9 mouse cellular contexts compared by ENCODE assay signal in the genomic region with DNA sequence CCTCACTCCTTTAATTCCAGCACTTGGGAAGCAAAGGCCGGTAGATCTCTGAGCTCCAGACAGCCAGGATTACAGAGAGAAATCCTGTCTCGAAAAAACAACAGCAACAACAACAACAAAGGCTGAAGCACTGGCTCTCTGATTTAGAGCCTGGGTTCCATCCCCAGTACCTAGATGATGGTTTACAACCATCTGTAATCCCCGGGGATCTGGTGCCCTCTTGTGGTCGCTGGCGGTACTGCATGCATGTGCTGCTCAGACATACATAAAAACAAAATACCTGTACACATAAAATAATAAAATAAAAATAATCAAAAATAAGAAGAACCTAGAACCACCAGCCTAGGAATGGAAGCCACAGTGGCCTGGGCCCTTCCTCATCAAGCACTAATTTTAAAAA. TPM values are rescaled to one million over a fixed set of nuclear protein-coding genes. Genes with fewer than 3 reads are reported as not detected.
DNase-seq lines count a peak whose midpoint lies in the region; ATAC-seq and TF ChIP-seq lines count a peak whose summit lies in the region.
"Had no signal": no experiment of that assay in that cellular context is flagged by ENCODE, and none has a peak within 500 bp of the region (broad histone marks: within the 10 kb centered on the region; RNA-seq: fewer than 3 reads in every experiment).

No protein-coding gene starts in this region.

- H3K9me3 ChIP-seq in kidney, embryonic 16.5 days (ENCODE audit: low read length) = no peaks in the 10 kb centered on the region
- H3K9me3 ChIP-seq in E14TG2a.4 (ENCODE audit: low read length) = no peaks in the 10 kb centered on the region; the same call in 1 of the 2 replicates
- no peaks in the 10 kb centered on the region for H3K9me3 ChIP-seq in limb, embryonic 14.5 days (ENCODE audit: control insufficient read depth, low read length)

- H3K4me2 ChIP-seq in kidney, embryonic 16.5 days (replicated peaks; ENCODE audit: low read depth, low read length) = no peak overlapping the region
- no peak overlapping the region for H3K4me2 ChIP-seq in limb, embryonic 14.5 days (replicated peaks; ENCODE audit: low read depth, low read length, severe bottlenecking)

- no peaks in the 10 kb centered on the region for H3K27me3 ChIP-seq in kidney, embryonic 16.5 days (ENCODE audit: insufficient read depth, low read length)
- 0 out of 2 replicates have a peak, but pooled peaks cover 4% of the 10 kb centered on the region for H3K27me3 ChIP-seq in E14TG2a.4 (ENCODE audit: insufficient read depth, low read length)
- no peaks in the 10 kb centered on the region for H3K27me3 ChIP-seq in limb, embryonic 14.5 days (ENCODE audit: control insufficient read depth, insufficient read depth, low read length)

- peak; percentile 100 for TF ChIP-seq CTCF in E14TG2a.4 (conservative IDR thresholded peaks at IDR 0.05; ENCODE audit: low read length)
- TF ChIP-seq CTCF in embryonic fibroblast, embryonic 13.5 days (IDR thresholded peaks at IDR 0.05; ENCODE audit: borderline replicate concordance, insufficient read depth, low read length) = peak; percentile 80

- H3K4me3 ChIP-seq in kidney, embryonic 16.5 days (ENCODE audit: low read length) = no peak overlapping the region
- H3K4me3 ChIP-seq in E14TG2a.4 (replicated peaks; ENCODE audit: low read length) = no peak overlapping the region
- no peak overlapping the region for H3K4me3 ChIP-seq in embryonic fibroblast, embryonic 13.5 days (ENCODE audit: insufficient read depth, low read length)
- H3K4me3 ChIP-seq in limb, embryonic 14.5 days (replicated peaks; ENCODE audit: low read length) = no peak overlapping the region

- WGBS in kidney, embryonic 16.5 days = 9% methylated on average over 5 of the region's 5 CpGs
- WGBS in limb, embryonic 14.5 days = 12% methylated on average over 5 of the region's 5 CpGs

- peak; percentile 74 for DNase-seq in kidney, adult 18-20 months
- DNase-seq in adrenal gland, postnatal 10 days = peak; percentile 80
- DNase-seq in limb, embryonic 14.5 days (ENCODE audit: low spot score) = peak; percentile 72
- peak; percentile 59 for DNase-seq in right cerebral cortex, postnatal 14 days
- no peak for DNase-seq in urinary bladder, adult 2 months (ENCODE audit: low spot score)

- H3K36me3 ChIP-seq in kidney, embryonic 16.5 days (ENCODE audit: insufficient read depth, low read length) = no peaks in the 10 kb centered on the region
- no peaks in the 10 kb centered on the region for H3K36me3 ChIP-seq in E14TG2a.4 (ENCODE audit: insufficient read depth, low read length)
- H3K36me3 ChIP-seq in limb, embryonic 14.5 days (ENCODE audit: control insufficient read depth, insufficient read depth, low read length) = no peaks in the 10 kb centered on the region

- no peak for ATAC-seq in kidney, embryonic 16.5 days (ENCODE audit: low FRiP score, low TSS enrichment)
- no peak; the same call in 1 of the 2 replicates for ATAC-seq in limb, embryonic 14.5 days (ENCODE audit: low FRiP score, low read depth)

- TF ChIP-seq POLR2A in embryonic fibroblast, embryonic 13.5 days (IDR thresholded peaks at IDR 0.05; ENCODE audit: low read depth, low read length) = no peak
- no peak for TF ChIP-seq POLR2A in limb, embryonic 14.5 days (IDR thresholded peaks at IDR 0.05; ENCODE audit: borderline replicate concordance, extremely low read depth, insufficient read depth, insufficient read length)

- H3K4me1 ChIP-seq in kidney, embryonic 16.5 days (ENCODE audit: insufficient read depth, low read length) = 0 out of 2 replicates have a peak, but pooled peaks cover 4% of the 10 kb centered on the region
- H3K4me1 ChIP-seq in E14TG2a.4 (replicated peaks; ENCODE audit: low read depth, low read length) = peaks cover 29% of the 10 kb centered on the region
- H3K4me1 ChIP-seq in embryonic fibroblast, embryonic 13.5 days (ENCODE audit: control insufficient read depth, insufficient read depth, low read length) = peaks cover 3% of the 10 kb centered on the region
- H3K4me1 ChIP-seq in limb, embryonic 14.5 days (ENCODE audit: control insufficient read depth, insufficient read depth, low read length) = no peaks in the 10 kb centered on the region

- no peak overlapping the region for H3K27ac ChIP-seq in kidney, embryonic 16.5 days (ENCODE audit: low read length)
- H3K27ac ChIP-seq in embryonic fibroblast, embryonic 13.5 days (ENCODE audit: insufficient read depth, low read length) = no peak overlapping the region
- H3K27ac ChIP-seq in limb, embryonic 14.5 days (replicated peaks; ENCODE audit: low read depth, low read length) = no peak overlapping the region
- H3K27ac ChIP-seq: macrophage had no signal

- no peak overlapping the region for H3K9ac ChIP-seq in kidney, embryonic 16.5 days (replicated peaks; ENCODE audit: low read length)
- H3K9ac ChIP-seq in limb, embryonic 14.5 days (ENCODE audit: low read depth, low read length, severe bottlenecking) = no peak overlapping the region

RNA-seq across cellular contexts. Expression of gene Eif1, which starts 19.4 kb away (rescaled TPM):
- polyA plus RNA-seq in kidney, embryonic 16.5 days (2015; fragmentation: Nextera tagmentation; extraction: Ambion mirVana) = 1,403 and 1,568 TPM in 2 replicates
- total RNA-seq in adrenal gland, postnatal 10 days (2021) = 1,000 to 10,000 TPM in 1 of 2 experiments, 100 to 1,000 TPM in 1; 930 to 1,143 TPM
- 960 and 1,192 TPM in 2 replicates for polyA plus RNA-seq in embryonic fibroblast, embryonic 13.5 days (2011; ENCODE audit: insufficient read length, low read depth, missing spikeins)
- 229 and 342 TPM in 2 replicates for polyA plus RNA-seq in limb, embryonic 14.5 days (2012; rRNA removed)
- 1,852 and 1,886 TPM in 2 replicates for polyA plus RNA-seq in limb, embryonic 14.5 days (2014; fragmentation: Nextera tagmentation; extraction: Ambion mirVana)
- 510 and 627 TPM in 2 replicates for polyA plus RNA-seq in urinary bladder, adult 2 months (2012; rRNA removed)

RNA-seq across cellular contexts. Expression of gene Krt42, which starts 30.6 kb away (rescaled TPM):
- not detected in 2 replicates for polyA plus RNA-seq in kidney, embryonic 16.5 days (2015; fragmentation: Nextera tagmentation; extraction: Ambion mirVana)
- not detected for total RNA-seq in adrenal gland, postnatal 10 days (2021)
- polyA plus RNA-seq in embryonic fibroblast, embryonic 13.5 days (2011; ENCODE audit: insufficient read length, low read depth, missing spikeins) = not detected in 2 replicates
- 0.06 and 0.08 TPM in 2 replicates for polyA plus RNA-seq in limb, embryonic 14.5 days (2012; rRNA removed)
- not detected in 2 replicates for polyA plus RNA-seq in limb, embryonic 14.5 days (2014; fragmentation: Nextera tagmentation; extraction: Ambion mirVana)
- polyA plus RNA-seq in urinary bladder, adult 2 months (2012; rRNA removed) = not detected in 2 replicates
- polyA plus RNA-seq: macrophage had no signal

RNA-seq across cellular contexts. Expression of gene Gast, which starts 33.9 kb away (rescaled TPM):
- not detected in 2 replicates for polyA plus RNA-seq in kidney, embryonic 16.5 days (2015; fragmentation: Nextera tagmentation; extraction: Ambion mirVana)
- total RNA-seq in adrenal gland, postnatal 10 days (2021) = not detected
- polyA plus RNA-seq in embryonic fibroblast, embryonic 13.5 days (2011; ENCODE audit: insufficient read length, low read depth, missing spikeins) = not detected in 2 replicates
- 0.36 and 0.74 TPM in 2 replicates for polyA plus RNA-seq in limb, embryonic 14.5 days (2012; rRNA removed)
- polyA plus RNA-seq in limb, embryonic 14.5 days (2014; fragmentation: Nextera tagmentation; extraction: Ambion mirVana) = 0.47 and 0.50 TPM in 2 replicates
- not detected in 2 replicates for polyA plus RNA-seq in urinary bladder, adult 2 months (2012; rRNA removed)
- polyA plus RNA-seq: macrophage had no signal

RNA-seq across cellular contexts. Expression of gene Krt17, which starts 39.5 kb away (rescaled TPM):
- 0.30 and 0.32 TPM in 2 replicates for polyA plus RNA-seq in kidney, embryonic 16.5 days (2015; fragmentation: Nextera tagmentation; extraction: Ambion mirVana)
- not detected for total RNA-seq in adrenal gland, postnatal 10 days (2021)
- not detected in 2 replicates for polyA plus RNA-seq in embryonic fibroblast, embryonic 13.5 days (2011; ENCODE audit: insufficient read length, low read depth, missing spikeins)
- 22.1 and 28.1 TPM in 2 replicates for polyA plus RNA-seq in limb, embryonic 14.5 days (2012; rRNA removed)
- 75.5 and 78.5 TPM in 2 replicates for polyA plus RNA-seq in limb, embryonic 14.5 days (2014; fragmentation: Nextera tagmentation; extraction: Ambion mirVana)
- 0.44 and 0.61 TPM in 2 replicates for polyA plus RNA-seq in urinary bladder, adult 2 months (2012; rRNA removed)
- polyA plus RNA-seq: macrophage had no signal

RNA-seq across cellular contexts. Expression of gene Krt16, which starts 51.6 kb away (rescaled TPM):
- not detected in 2 replicates for polyA plus RNA-seq in kidney, embryonic 16.5 days (2015; fragmentation: Nextera tagmentation; extraction: Ambion mirVana)
- not detected for total RNA-seq in adrenal gland, postnatal 10 days (2021)
- not detected in 2 replicates for polyA plus RNA-seq in embryonic fibroblast, embryonic 13.5 days (2011; ENCODE audit: insufficient read length, low read depth, missing spikeins)
- 0.24 and 0.26 TPM in 2 replicates for polyA plus RNA-seq in limb, embryonic 14.5 days (2012; rRNA removed)
- 0.29 and 0.61 TPM in 2 replicates for polyA plus RNA-seq in limb, embryonic 14.5 days (2014; fragmentation: Nextera tagmentation; extraction: Ambion mirVana)
- polyA plus RNA-seq in urinary bladder, adult 2 months (2012; rRNA removed) = not detected in 2 replicates
- polyA plus RNA-seq: macrophage had no signal
